Mouse (Mus musculus) intestine, embryonic 16.5 days (tissue): ENCODE measurements at regions not wholly inside any gene's neighbourhood (a gene's known extent, or its start where the extent isn't known, plus 50 kb on each side); places are given as distances from the start of the nearest gene placed in this dataset.

Experiments
- ATAC-seq: fragments of 200-750 bp; cut with Nextera tagmentation; 2 replicates; pipeline ENCODE4 v1.8.0; 2017; ENCODE audit warnings: moderate TSS enrichment, moderate library complexity
- H3K27ac ChIP-seq: fragments of 300-500 bp; sonication (generic); 2 replicates; pipeline ENCODE4 v1.5.1; 2014; ENCODE audit warnings: mild to moderate bottlenecking, low read length
- H3K27me3 ChIP-seq: fragments of 300-500 bp; sonication (generic); replicated peaks from 2 replicates; pipeline ENCODE4 v1.6.1; 2014; ENCODE audit warnings: low read length, control low read depth, mixed read lengths; ENCODE audit not compliant: control insufficient read depth, insufficient read depth
- H3K36me3 ChIP-seq: fragments of 300-500 bp; sonication (generic); 2 replicates; pipeline ENCODE4 v1.6.1; 2014; ENCODE audit warnings: low read length, control low read depth; ENCODE audit not compliant: control insufficient read depth, insufficient read depth
- H3K4me1 ChIP-seq: fragments of 300-500 bp; sonication (generic); 2 replicates; pipeline ENCODE4 v1.6.1; 2014; ENCODE audit warnings: low read length, control low read depth, mixed read lengths; ENCODE audit not compliant: control insufficient read depth, insufficient read depth
- H3K4me2 ChIP-seq: fragments of 300-500 bp; sonication (generic); 2 replicates; pipeline ENCODE4 v1.6.1; 2014; ENCODE audit warnings: low read depth, low read length, control low read depth
- H3K4me3 ChIP-seq: fragments of 300-500 bp; sonication (generic); 2 replicates; pipeline ENCODE4 v1.5.1; 2014; ENCODE audit warnings: mild to moderate bottlenecking, low read length
- H3K9ac ChIP-seq: fragments of 300-500 bp; sonication (generic); 2 replicates; pipeline ENCODE4 v1.6.1; 2014; ENCODE audit warnings: low read depth, low read length
- H3K9me3 ChIP-seq: fragments of 300-500 bp; sonication (generic); 2 replicates; pipeline ENCODE4 v1.6.1; 2016; ENCODE audit warnings: low read length, control low read depth; ENCODE audit not compliant: control insufficient read depth
- WGBS: fragments of 180-500 bp; shearing (Covaris S2); extraction: QIAGEN DNeasy Blood & Tissue Kit; methylation state at CpG from one replicate; pipeline ENCODE4 v1.1.7; 2014; 5-methylcytosine and 5-hydroxymethylcytosine counted together

DNA sequence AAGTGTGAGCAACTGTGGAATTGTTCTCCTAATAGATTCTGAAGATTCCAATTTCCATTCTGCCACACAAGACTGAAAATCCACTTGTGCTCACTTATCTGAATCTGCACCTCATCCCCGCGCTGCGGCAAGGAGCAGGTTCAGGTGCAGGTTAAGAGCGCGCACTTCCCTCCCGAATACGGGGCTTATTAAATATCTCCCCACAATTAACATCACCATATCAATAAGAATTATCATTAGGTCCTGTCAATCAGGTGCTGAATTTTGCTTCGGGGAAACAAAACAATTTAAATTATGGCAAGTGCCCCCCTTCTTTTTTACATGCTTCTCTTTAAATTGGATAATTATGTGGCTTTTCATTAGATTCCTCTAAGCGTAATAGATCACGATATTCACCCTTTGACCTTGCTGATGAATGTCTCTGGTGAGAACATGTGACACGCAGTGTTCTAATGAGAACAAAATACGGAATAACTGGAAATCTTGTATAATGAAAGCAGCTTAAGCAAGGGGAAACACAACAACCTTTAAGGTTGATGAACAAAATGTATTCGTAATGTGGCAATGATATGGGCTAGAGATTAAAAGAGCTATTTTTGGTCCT, 151.7 kb downstream of the Snx10 start:
- WGBS, result 82% methylated on average over 13 of the region's 13 CpGs
- H3K36me3 ChIP-seq, result no peaks in the 10 kb centered on the region
- no peak overlapping the region for H3K4me3 ChIP-seq
- ATAC-seq, result no peak
- no peak overlapping the region for H3K4me2 ChIP-seq
- H3K4me1 ChIP-seq, result no peaks in the 10 kb centered on the region
- no peak overlapping the region for H3K27ac ChIP-seq
- H3K27me3 ChIP-seq, result no peaks in the 10 kb centered on the region
- H3K9me3 ChIP-seq, result no peaks in the 10 kb centered on the region
- H3K9ac ChIP-seq, result no peak overlapping the region

DNA sequence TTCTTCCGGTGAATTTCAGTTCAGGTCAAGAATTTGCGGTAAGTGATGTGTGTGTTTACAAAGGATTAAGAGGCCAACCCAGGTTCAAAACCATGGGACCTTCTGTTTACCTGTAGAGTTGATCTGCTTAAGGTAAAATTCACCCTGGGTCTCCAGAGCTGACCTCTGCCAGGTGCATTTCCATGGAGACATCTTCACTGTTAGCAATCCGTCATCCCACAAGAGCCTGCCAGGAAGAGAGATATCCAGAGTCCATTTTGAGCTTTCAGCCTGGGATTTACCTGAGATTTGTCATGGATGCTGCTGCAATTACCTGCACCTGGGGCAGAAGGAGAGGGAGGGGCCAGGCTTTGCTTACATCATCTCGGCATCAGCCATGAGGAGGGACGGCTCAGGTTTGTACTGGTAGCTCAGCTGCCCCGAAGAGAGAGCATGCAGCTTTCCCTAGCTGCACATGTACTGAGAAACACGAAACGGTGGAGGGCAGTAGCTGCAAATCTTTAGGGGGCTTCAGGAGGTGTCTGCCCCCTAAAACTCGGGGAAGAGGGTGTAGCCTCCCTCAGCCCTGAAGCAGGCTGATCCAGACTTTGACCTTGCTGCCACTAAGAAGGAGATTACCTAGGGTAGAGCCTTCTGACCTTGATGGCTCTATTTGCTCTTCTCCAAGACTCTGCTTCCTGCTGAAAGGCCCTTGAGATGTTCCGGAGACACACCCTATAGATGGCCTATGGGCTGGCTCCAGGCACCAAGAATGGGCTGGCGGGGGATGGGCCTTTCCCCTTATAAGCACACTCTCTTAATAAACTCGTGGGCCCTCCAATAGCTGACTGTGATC, 153.7 kb downstream of the Snx10 start:
- peak; percentile 65 for ATAC-seq
- no peak overlapping the region for H3K4me2 ChIP-seq
- H3K4me3 ChIP-seq, result no peak overlapping the region
- H3K27me3 ChIP-seq, result no peaks in the 10 kb centered on the region
- WGBS, result 34% methylated on average over 12 of the region's 12 CpGs
- no peak overlapping the region for H3K27ac ChIP-seq
- H3K9me3 ChIP-seq, result no peaks in the 10 kb centered on the region
- H3K36me3 ChIP-seq, result no peaks in the 10 kb centered on the region
- no peak overlapping the region for H3K9ac ChIP-seq
- H3K4me1 ChIP-seq, result no peaks in the 10 kb centered on the region

DNA sequence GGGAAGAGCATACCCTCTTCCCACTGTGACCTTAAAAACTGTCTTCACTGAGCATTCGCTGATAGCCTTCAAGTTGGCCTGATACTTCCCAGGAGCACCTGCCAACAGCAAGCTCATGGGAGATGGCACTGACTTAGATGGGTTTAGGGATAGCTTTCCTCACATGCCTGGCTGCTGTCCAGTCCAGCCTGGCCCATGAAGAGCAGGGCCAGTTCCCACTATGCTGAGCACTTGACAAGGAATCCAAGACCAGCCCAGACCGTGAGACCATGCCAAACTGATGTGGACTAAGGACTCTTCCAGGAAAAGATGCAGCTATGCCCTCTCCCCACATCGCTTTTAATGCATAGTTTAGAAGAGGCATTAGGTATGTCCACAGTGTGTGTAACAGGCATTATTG, 155.0 kb downstream of the Snx10 start:
- H3K9ac ChIP-seq, result no peak overlapping the region
- H3K4me3 ChIP-seq, result no peak overlapping the region
- WGBS, result 91% methylated on average over 3 of the region's 3 CpGs
- no peaks in the 10 kb centered on the region for H3K27me3 ChIP-seq
- H3K36me3 ChIP-seq, result no peaks in the 10 kb centered on the region
- H3K9me3 ChIP-seq, result no peaks in the 10 kb centered on the region
- no peak overlapping the region for H3K27ac ChIP-seq
- ATAC-seq, result no peak
- H3K4me1 ChIP-seq, result no peaks in the 10 kb centered on the region
- H3K4me2 ChIP-seq, result no peak overlapping the region

DNA sequence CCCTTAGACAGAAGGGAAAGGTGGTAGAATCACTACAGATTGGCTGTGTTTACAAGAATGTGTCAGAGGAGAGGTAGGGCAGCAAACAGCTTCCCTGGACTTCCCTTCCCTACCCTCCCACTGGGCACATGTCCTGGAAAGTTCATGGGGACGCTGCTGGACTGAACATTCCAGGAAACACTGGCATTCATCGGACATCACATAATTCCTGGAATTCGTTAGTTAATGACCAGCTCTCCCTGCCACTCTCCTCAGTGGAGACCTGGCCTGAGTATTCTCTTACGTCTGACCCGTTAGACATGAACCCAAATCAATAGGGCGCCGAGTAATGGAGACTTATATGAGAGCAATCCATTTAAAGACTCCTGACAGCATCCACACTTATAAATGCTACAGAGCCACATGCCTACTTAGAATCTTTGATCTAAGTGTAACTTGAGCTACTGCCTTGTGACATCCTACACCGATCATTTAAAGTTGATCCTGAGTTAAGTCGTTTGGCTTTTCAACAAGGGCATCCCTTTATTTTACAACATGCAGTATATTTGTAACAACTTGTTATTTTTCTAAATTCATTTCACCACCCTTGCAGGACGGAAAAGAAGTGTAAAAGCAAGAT, 156.6 kb downstream of the Snx10 start:
- H3K4me2 ChIP-seq, result no peak overlapping the region
- H3K27me3 ChIP-seq, result no peaks in the 10 kb centered on the region
- no peaks in the 10 kb centered on the region for H3K9me3 ChIP-seq
- 55% methylated on average over 10 of the region's 10 CpGs for WGBS
- no peaks in the 10 kb centered on the region for H3K4me1 ChIP-seq
- H3K36me3 ChIP-seq, result no peaks in the 10 kb centered on the region
- no peak for ATAC-seq
- no peak overlapping the region for H3K27ac ChIP-seq
- no peak overlapping the region for H3K9ac ChIP-seq
- no peak overlapping the region for H3K4me3 ChIP-seq

DNA sequence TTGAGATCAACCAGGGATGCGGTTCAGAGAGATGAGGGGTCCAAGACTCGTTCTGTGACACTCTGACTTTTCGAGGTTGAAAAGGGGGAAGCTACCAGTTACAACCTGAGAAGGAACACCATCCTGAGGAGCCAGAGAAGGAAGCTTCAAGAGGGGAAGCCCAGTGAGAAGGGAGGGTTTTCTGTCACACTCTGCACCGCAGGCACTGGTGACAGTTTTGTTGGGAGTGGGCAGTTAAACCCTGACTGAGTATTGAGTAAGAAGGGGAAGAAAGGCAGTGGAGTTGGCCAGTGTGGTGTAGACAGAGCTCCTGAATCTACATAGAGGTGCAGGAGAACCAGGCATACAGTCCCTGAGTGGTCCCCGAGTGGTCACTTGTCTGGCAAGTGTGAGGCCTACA, 159.4 kb downstream of the Snx10 start:
- no peaks in the 10 kb centered on the region for H3K27me3 ChIP-seq
- H3K36me3 ChIP-seq, result no peaks in the 10 kb centered on the region
- no peak overlapping the region for H3K4me2 ChIP-seq
- no peaks in the 10 kb centered on the region for H3K9me3 ChIP-seq
- no peak overlapping the region for H3K9ac ChIP-seq
- H3K4me1 ChIP-seq, result no peaks in the 10 kb centered on the region
- WGBS, result 89% methylated on average over 5 of the region's 5 CpGs
- no peak overlapping the region for H3K4me3 ChIP-seq
- no peak overlapping the region for H3K27ac ChIP-seq
- ATAC-seq, result no peak

DNA sequence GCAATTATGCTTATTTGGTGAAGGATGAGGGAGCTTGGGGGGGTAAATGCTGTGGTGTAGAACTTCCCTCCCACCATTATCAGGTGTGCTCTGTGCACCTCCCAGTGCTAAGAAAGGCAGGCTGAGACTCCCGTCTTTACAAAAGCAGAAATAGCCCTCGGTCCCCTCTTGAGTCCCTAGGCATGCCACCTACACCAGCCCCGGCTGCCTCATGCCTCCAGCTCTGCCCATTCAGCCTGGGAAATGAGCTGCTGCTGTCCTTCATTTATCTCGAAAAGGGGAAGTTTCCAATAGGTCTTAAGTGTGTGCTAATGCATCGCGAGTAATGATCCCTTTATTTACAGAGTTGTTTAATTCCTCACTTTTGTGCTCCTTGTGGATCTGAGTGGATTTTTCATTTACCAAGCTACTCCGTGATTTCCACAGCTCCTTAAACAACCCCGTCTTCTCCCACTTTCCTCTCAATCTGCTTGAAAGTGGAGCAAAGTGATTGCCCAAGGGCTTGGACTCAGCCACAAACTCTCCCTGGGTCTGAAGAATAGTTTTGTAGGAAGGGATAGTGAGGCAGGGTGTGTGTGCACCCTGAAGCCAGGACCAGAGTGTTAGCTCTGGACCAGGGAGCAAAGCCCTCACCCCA, 162.1 kb downstream of the Snx10 start:
- no peaks in the 10 kb centered on the region for H3K27me3 ChIP-seq
- no peak overlapping the region for H3K4me3 ChIP-seq
- no peaks in the 10 kb centered on the region for H3K36me3 ChIP-seq
- no peak overlapping the region for H3K27ac ChIP-seq
- no peaks in the 10 kb centered on the region for H3K4me1 ChIP-seq
- no peak for ATAC-seq
- WGBS, result 63% methylated on average over 8 of the region's 8 CpGs
- no peak overlapping the region for H3K4me2 ChIP-seq
- H3K9ac ChIP-seq, result no peak overlapping the region
- H3K9me3 ChIP-seq, result no peaks in the 10 kb centered on the region

DNA sequence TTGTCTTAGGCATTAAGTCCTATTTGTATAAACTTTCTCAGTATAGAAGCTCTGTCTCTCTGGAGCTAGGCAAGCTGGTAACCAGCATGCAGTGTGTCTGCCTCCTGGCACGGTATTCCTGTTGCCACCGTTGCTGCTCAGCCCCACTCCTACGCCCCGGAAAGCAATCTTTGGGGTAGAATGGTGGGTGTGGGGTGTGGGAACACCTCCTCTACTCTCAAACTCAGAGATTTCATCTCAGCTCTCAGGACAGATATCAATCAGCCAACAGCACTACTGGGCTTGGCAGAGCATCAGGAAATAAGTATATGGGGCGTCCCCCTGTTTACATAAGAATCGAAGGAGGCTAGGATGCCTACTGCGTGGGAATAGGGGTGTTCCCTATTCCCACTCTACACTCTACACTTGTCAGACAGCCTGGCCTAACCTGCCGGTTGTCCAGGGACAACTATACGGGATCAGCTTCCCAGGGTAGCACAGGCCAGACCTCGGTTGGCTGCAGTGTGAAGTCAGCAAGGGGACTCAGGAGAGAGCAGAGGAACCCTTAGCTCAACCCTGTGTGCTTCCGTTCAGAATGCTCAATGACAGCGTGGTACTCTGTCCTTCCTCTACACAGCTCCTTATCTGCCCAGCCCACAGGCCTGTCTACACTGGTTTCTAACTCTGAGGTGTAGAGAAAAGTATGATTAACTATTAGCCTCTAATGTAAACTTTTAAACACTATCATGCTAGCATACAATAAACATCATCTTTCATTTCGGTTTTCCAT, 167.3 kb downstream of the Snx10 start:
- no peak overlapping the region for H3K9ac ChIP-seq
- H3K36me3 ChIP-seq, result no peaks in the 10 kb centered on the region
- no peaks in the 10 kb centered on the region for H3K4me1 ChIP-seq
- no peak overlapping the region for H3K4me2 ChIP-seq
- WGBS, result 70% methylated on average over 13 of the region's 13 CpGs
- no peaks in the 10 kb centered on the region for H3K27me3 ChIP-seq
- no peak overlapping the region for H3K27ac ChIP-seq
- ATAC-seq, result no peak
- H3K4me3 ChIP-seq, result no peak overlapping the region
- no peaks in the 10 kb centered on the region for H3K9me3 ChIP-seq

DNA sequence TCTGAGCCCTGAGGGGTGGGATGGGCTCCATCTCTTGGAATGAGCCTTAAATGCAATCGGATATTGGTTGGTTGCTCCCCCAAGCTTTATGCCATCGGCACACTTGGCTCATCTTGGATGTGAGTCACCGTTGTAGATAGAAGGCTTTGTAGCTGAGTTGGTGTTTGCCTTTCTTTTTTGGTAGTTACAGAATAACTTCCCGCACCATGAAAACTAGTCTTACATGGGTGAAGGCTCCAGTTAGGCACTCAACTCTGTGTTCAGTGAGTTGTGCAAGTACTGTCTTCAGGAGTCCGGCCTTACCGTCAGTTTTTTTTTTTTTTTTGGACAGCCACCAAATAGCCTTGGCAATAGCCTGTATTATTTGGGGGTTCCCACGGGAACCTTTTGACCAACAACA, 170.3 kb downstream of the Snx10 start:
- H3K4me2 ChIP-seq, result no peak overlapping the region
- H3K36me3 ChIP-seq, result no peaks in the 10 kb centered on the region
- ATAC-seq, result no peak
- H3K4me1 ChIP-seq, result no peaks in the 10 kb centered on the region
- H3K9ac ChIP-seq, result no peak overlapping the region
- no peak overlapping the region for H3K4me3 ChIP-seq
- no peaks in the 10 kb centered on the region for H3K9me3 ChIP-seq
- no peaks in the 10 kb centered on the region for H3K27me3 ChIP-seq
- 80% methylated on average over 7 of the region's 7 CpGs for WGBS
- H3K27ac ChIP-seq, result no peak overlapping the region

DNA sequence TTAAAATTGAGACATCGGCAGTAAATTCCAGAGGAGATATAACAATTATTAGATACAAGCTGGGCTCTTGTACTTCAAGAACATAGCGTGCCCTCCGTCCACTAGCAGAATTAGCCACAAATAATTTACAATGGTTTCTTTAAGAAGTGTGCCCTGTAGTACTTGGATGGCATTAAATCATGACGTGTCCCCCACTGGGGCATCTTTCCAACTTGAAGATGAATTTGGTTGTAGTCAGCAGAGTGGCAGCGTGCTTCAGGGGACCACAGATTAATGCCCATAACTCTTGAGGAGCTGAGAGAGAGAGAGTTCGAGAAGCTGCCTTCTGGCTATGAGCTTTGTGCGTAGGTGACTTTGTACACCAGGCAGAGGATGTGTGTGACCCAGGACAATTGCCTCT, 172.7 kb downstream of the Snx10 start:
- WGBS, result 83% methylated on average over 7 of the region's 7 CpGs
- Histone ChIP-seq H3K27ac (no peak overlapping the region), H3K4me2 (no peak overlapping the region), H3K9ac (no peak overlapping the region), H3K36me3 (no peaks in the 10 kb centered on the region), H3K4me1 (no peaks in the 10 kb centered on the region), H3K27me3 (no peaks in the 10 kb centered on the region), H3K4me3 (no peak overlapping the region), H3K9me3 (no peaks in the 10 kb centered on the region)
- ATAC-seq, result no peak
